Mouse (Mus musculus): ENCODE results near the gene Usp21.
"Not testable (repeated sequence)": the region's sequence is repeated elsewhere in the genome, so short reads cannot be mapped to it uniquely, and the experiment has no call there.

Gene Usp21

DNA sequence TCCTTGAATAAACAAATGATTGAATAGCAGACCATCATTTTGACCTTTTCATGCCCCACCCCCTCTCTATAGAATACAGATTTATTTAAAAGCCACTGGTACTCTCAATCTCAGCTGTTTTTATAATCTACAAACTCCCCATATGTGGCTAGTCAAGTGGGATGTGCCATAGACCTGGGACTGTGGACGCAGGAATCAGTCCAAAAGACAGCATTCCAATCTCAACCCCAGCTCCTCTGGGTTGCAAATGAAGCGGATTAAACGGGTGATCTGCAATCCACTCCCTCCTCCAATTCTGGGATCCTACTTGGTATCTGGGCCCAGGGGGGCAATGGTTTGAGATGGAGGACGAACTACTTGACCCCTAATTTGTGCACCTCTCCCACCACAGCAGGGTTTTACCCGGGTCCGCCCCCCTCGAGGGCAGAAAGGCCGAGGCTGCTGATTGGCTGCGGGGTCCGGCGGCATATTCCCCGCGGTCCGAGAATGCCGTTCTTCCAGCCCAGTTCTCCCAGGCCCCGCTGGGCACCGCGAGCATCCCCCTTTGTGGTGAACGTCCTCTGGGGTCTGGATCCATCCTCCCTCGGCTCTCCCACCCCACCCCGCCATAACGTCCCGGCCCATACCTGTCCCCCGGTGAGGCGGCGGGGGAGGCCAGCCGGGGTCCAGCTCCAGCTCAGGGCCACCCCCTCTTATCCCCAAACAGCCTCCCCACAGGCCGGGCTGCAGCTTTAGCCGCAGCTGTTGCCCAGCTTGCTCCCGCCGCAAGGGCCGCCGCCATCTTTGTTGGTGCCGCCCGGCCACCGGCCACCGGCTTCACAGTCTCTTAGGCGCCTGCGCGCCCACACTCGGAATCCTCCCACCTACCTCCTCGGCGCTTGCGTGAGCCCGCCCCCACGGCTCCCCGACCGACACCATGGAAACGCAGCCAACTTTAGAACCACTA lies at the start of gene Usp21:
TSS of gene Usp21 (minus strand) at position 856 of the 946 bp plus-strand sequence.
- in situ Hi-C loops (cut with MboI, MseI) = loop anchor here (10.0 kb wide), 1 partner anchor 857 kb away; the partner anchor contains the start of gene Dcaf8

DNA sequence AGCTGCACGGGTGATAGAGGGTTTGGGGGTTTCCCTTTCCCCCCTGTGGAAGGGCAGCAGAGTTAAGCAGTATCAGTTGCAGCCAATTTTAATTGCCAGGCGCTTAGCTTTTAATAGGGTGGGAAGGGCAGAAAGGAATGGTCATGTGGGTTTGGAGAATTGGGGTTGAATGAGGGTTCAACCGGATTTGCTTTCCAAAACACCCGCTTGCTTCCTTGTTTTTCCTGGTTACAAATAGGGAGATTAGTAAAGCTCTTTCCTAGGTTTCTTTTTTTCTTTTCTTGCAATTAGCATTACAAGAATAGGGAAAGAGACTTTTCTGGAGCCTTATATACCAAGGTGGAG lies 42.4 kb upstream of the Usp21 start:
- in situ Hi-C loops (cut with MboI, MseI) = no loop called here

DNA sequence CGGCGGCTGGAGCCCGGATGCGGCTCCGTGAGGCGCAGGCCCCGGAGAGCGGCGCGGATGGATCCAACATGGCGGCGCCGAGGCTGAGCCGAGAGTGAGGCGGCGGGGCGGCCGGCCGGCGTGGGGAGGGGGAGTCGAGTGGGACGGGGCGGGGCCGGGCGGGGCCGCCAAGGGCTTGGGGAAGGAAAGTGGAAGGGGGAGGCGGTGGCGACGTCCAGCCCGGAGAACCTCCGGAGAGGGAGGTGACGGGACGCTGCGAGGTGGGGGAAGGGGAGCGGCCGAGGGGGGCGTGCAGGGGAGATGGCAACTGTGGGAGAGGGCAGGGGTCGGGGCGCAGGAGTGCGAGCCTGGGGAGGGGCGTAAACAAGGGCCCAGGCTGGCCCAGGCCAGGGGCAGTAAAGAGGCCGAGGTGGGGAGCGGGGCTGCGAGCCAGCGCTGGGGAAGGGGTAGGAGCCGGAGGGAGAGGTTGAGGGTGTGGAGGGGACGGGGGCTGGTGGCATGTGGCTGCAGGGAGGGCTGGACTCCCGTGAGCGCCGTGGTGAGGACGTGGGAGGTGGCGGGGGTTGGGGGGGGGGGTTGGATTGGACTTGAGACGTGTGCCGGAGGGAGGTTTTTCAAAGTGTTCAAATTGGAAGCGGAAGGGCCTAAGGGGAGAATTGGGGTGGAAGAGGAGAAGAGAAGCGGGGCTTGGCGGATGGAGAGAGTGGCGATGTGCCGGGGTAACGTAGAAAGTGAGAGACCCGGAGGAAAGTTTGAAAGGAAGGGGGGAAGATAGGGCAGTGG lies 41.8 kb upstream of the Usp21 start:
- in situ Hi-C loops (cut with MboI, MseI) = no loop called here

DNA sequence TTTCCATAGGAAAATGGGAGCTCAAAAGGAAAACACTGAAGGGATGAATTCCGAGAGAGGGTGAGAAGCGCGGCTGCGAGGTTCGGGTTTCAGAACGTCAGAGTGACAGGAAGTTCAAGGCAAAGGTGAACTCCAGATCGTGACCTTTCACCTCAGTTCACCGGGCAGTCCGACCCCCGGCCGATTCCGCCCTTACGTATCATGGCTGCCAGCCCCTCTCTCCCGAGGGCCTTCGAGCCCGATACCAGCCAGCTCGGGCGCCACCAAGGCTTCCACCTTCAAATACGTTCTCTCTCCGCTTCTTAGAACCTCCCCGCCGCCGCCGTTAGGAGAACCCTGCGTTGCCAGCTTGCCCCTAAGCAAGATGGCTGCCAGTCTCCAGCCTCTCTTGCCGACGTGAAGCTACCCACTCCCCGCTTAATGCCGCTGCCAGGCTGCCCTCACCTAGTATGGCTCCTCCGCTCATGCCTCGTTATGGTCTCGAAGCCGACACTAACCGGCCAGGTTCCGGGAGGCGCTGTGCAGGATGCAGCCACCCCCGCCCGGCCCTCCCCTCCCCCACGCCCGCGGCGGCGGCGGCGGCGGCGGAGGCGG lies 41.1 kb upstream of the Usp21 start, which contains the start of gene Dedd:
TSS of gene Dedd (plus strand) at position 307 of the 594 bp plus-strand sequence.
- in situ Hi-C loops (cut with MboI, MseI) = no loop called here

DNA sequence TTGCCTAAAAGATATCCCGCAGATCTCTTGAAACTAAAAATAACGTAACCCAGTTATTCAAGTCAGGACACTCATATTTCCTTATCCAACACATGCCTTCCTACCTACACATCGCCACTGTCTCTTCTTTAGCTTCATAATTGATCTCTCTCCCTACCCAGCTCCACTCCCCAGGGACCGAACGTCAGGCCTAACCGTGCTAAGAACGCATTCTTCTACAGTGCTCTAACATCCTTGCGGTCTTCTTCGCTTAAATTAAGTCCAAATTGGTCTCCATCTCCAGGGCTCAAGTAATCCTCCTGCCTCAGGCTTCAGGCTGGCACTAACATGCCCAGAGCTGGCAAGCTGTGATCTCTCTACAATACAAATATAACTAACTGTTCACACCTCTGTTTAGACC lies 40.5 kb upstream of the Usp21 start:
- in situ Hi-C loops (cut with MboI, MseI) = no loop called here

DNA sequence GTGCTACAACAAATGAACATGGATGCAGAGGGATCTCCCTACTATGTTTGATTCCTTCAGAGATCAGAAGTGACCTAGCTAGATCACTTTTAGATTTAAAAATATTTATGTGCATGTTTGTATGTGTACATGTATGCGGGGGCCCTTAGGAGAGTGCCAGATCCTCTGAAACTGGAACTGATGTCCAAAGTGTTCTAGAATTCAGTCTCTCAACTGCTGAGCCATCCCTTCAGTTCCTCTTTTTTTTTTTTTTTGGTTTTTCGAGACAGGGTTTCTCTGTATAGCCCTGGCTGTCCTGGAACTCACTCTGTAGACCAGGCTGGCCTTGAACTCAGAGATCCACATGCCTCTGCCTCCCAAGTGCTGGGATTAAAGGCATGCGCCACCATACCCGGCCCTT lies 38.8 kb upstream of the Usp21 start:
- in situ Hi-C loops (cut with MboI, MseI) = not testable (repeated sequence)

DNA sequence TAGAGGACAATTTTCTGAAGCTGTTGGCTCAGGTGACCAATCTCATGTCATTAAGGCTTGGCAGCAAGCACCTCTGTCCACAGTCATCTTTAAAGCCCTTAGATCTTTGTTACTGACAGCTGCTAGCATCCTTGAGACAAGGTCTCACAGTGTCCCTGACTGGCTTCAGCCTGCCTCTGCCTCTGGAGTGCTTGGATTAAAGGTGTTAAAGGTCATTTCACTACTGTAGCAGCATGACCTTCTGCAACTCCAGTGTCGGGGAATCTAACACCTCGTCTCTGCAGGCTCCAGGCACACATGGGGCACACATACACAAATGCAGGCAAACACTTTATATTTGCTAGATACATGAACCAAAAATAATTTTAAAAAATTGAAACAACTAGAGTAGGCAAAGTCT lies 37.8 kb upstream of the Usp21 start:
- in situ Hi-C loops (cut with MboI, MseI) = no loop called here

DNA sequence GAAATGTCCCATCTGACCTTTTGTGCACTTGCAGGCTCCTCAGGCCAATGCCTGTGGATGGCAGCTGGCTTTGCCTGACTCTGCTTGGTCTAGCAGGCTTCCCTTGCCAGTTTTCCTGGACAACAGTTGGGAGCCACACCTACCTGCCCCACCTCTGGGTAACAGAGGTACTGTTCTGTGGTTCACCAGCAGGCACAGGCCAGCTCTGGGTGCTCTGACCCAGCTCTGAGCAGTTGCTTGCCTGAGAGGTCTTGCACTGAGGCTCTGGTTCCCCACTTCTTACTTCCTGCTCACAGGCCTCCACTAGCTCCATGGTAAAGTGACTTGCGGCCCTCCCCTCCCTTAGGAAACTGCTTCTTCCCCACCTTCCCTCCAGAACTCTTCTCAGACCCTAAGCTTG lies 34.2 kb upstream of the Usp21 start:
- in situ Hi-C loops (cut with MboI, MseI) = no loop called here

DNA sequence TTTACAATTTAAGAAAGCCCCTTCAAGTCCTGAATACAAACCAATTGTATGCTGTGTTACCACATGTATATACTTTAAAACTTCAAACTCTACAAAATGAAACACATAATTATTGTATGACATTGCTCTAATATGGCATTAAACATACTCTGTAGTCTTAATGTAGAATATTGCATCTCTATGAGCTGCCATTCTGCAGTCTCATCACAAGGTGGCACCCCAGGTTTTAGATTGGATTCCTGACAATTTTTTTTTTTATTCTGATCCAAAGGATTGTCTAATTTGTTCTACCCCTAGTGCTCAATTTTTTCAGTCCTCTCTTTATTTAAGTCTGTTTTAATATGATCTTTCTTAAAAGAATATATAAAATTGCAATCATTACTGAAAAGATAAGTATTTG lies 33.6 kb upstream of the Usp21 start:
- in situ Hi-C loops (cut with MboI, MseI) = no loop called here

DNA sequence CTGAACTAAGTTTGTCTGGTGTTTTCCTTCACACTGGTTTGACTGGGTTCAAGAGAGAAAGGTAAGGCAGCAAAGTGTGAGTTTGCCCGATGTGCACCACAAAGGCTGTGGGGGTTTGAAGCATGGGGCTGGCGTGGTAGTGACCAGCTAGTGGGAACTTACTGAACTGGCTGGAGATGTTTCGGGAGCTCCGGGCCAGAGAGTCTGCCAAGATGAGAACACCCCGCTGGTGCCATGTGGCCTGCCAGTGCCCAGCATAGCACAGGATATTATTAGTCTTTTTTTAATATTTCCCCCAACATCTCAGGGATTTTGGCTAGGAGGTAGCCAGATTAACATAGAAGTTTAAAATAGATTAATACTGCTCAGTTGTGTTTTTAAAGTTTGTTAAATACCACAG lies 32.4 kb upstream of the Usp21 start:
- in situ Hi-C loops (cut with MboI, MseI) = no loop called here

DNA sequence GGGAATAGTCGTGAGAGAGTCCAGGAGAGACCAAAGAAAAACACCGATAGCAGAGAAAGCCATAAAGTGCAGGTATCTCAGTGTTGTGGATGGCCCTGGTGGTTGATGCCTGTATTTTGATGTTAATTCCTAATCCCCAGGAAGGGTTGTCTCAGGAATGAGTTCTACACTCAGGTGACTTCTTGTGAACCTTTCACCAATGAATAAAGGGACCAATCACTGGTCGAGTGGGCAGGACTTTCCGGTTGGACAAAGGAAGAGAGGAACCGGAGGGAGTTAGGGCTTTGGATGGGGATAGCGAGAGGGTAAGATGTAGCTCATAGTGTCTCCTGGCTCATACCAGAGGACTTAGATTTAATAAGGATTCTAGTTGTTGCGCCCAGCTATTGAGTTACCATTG lies 32.0 kb upstream of the Usp21 start:
- in situ Hi-C loops (cut with MboI, MseI) = no loop called here

DNA sequence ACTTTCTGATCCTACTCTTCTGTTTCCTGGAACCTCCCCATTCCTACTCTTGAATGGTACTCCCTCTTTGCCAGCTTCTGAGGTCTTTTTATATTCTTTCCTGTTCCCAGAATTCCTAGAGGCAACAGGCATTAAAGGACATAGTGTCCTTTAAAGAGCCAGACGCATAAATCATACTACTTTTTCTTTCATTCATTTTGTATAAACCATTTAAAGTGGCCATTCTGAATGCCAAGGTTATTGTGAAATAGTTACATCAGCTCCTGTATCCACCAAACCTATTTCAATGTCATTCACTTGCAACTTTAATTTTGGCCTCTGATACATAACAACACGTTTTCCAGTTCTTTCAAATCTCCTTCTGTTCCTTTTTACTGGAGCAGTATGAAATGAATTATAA lies 21.5 kb upstream of the Usp21 start:
- in situ Hi-C loops (cut with MboI, MseI) = no loop called here

DNA sequence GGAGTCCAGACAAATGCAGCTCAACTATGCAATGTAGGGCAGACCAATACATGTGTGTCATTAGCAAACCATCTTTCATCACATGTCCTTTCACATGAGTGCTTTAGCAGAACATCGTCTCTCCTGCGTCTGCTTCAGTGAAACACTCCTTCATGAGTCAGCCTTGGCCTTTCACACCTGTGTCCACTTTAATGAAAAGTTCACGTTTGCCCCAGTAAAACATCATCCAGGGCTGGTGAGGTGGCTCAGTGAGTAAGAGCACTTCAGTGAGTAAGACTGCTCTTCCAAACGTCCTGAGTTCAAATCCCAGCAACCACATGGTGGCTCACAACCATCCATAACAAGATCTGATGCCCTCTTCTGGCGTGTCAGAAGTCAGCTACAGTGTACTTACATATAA lies 18.4 kb upstream of the Usp21 start:
- in situ Hi-C loops (cut with MboI, MseI) = not testable (repeated sequence)

DNA sequence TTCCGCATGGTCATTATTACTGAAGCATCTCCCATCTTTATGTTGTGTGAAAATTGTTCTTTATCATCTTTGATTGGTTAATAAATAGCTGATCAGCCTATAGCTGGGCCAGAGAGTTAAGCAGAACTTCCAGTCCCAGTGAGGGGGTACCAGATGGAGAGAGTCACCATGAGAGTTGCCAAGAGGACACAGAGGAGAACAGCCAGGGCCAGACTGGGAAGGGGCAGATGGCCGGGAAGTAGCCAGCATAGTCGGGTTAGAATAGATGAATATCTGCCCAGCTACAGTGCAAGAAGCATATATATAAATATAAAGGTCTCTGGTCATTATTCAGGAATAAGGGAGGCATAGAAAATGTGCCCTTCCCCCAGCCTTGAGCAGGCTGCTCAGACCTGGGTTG lies 10.4 kb upstream of the Usp21 start:
- in situ Hi-C loops (cut with MboI, MseI) = no loop called here

DNA sequence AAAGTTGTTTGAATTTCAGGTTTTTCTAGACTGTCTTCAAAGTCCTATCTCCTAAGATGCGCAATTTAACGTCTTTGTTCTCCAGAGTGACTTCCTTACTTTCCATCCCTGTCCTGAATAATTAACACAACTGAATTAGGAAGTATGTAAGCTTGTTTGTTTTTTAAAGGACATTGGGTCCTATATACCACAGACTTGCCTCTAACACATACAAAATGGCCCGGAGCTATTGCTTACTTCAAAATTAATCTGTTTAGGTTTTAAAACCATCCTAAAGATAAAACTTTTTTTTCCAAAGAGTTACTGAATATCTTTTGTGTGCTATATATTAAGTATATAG lies 7.2 kb upstream of the Usp21 start:
- in situ Hi-C loops (cut with MboI, MseI) = no loop called here

DNA sequence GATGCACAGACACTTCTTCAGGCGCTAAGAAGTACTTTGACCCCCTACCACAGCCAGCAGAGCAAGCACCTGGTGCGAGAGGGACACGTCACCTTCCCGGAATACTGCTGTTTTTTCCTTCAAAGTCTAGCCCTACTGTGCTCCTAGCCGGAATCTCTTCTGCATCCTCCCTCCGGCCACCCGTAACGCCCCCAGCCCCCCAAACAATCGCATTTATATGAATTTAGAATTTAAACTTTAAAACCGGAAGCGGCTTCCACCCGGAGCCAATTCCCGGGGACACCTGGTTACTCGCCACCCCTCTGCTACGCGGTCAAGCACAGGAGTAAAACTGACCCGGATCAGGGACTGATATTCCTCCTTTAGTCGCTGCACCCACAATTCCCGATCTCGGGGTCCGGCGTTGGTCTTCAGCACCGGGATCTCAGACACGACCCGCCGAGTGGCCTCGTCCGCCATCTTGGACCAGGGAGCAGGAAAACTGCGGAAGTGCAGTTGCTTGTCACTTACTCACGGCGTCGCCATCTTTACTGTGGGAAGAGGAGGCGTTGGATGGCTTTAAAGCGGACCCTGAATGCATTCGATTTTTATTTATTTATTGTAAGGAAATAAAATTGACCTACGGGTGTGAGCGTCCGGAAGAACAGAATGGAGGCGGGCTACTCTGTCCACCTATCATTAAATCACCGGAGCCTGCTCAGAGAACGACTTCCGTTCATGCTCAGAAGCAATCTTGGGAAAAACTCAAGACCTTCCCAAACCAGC lies 6.7 kb upstream of the Usp21 start, which contains the start of gene Ufc1:
TSS of gene Ufc1 (minus strand) at position 727 of the 765 bp plus-strand sequence.
- in situ Hi-C loops (cut with MboI, MseI) = no loop called here

DNA sequence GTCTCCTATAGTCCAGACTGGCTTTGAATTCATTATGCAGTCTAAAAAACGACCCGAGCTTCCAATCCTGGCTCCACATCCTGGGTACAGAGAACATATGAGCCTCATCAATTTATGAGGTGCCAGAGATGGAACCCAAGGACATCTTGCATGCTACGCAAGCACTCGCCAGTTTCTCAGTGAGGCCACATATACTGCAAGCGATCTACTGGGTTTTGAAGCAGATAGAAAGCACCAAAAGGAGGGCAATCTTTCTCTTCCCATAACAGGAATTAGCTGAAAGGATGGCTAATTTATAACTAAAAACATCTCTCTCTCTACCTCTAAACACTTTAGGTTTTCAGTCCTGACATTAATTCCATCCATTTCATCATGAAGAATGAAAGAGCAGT lies 6.1 kb upstream of the Usp21 start:
- in situ Hi-C loops (cut with MboI, MseI) = no loop called here

DNA sequence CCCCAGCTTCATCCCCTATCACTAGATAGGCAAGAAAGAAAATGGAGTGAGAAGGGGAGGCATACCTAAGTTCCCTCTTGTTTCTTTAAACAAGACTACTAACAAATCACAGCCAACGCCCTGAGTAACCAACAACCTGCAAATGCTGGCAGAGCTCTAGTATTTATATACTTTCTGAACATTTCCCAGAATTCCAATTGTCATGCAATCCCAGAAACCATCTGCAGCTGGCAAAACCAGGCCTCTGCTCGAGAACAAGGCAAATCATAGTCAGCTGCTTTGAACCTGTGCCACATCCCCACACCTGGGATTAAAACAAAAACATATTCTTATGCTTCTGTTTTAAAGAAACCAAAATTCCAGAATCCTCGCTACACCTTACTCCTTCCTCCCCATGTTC lies 5.6 kb upstream of the Usp21 start:
- in situ Hi-C loops (cut with MboI, MseI) = no loop called here

DNA sequence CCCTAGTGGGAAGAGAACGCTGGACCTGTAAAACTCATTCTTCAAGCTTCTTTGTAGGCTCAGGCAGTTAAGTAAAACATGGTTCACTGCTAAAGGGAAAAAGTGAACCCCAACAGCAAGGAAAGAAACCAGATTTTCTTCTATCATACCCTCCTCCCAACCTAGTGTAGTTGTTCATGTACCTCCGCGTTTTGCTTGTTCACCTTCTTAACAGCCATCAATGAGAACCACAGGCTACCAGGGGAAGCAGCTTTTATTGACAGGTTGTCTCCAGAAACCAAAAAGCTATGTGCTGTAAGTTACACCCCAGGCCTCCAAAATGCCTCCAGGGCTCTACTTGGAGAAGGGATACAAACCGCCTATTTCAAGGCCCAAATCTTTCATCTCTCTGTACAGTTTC lies 537 bp upstream of the Usp21 start:
- in situ Hi-C loops (cut with MboI, MseI) = loop anchor here (10.0 kb wide), 1 partner anchor 856 kb away; the partner anchor contains the start of gene Dcaf8

DNA sequence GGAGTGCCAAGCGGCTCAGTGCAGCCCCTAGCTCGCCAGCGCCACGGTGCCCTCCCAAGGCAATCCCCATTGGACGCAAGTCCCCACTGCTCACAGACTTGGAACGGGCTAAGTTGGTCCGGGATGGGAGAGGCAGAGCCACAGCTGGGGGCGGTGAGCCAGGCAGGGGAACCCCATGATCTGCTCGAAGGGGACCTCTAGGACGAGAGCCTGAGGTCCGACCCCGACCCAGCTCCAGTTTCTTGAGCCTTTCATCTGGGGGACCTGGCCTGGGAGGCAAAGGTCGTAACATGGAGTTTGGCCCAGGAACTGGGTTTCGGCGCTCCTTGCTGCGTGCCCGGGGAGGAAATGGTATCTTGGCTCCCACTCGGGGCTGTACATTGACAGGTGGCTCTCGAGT lies 1.3 kb downstream of the Usp21 start:
- in situ Hi-C loops (cut with MboI, MseI) = loop anchor here (10.0 kb wide), 1 partner anchor 858 kb away; the partner anchor contains the start of gene Dcaf8

DNA sequence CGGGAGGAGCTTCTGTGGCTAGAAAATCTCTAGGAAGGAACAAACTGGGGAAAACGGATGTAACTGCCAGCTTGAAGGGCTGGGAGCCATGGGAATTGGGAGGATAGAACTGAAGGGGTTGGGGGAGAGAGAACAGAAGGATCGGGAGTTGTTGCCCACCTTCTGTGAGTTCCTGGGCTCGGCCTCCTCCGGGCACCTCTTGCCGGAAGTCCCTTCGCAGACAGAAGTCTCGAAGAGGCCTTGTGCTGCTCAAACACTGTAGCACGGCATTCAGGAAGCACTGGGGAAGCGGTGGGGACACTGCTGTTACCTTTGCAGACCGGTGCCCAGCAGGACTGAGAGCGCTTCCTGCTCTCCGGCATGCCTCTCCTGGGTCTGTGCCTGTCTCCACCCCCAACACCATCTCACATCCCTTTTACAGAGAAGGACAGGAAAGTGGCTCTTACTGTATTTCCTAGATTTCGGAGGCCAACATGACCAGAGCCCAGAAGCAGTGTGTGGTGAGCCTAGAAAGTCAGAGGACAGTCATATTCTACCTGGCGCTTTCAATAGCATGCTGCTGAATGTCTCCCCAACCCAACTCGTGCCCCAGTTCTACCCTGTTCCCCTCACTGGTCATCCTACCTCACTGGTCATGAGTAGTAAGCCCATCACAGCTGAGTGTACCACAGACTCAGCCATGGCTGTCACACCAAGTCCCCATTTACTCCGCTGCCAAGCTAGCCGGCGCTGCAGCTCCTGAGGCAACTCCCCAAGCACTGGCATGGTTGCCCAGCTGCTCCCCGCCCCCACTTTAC lies 2.5 kb downstream of the Usp21 start:
- in situ Hi-C loops (cut with MboI, MseI) = loop anchor here (10.0 kb wide), 1 partner anchor 860 kb away; the partner anchor contains the start of gene Dcaf8

Data from T-helper 1 cell (primary cell).